Mouse (Mus musculus) intestine, embryonic 16.5 days (tissue): ENCODE data around the gene Lrp4. TPM values are rescaled to one million over a fixed set of nuclear protein-coding genes. Genes with fewer than 3 reads are reported as not detected.

Source experiments
- ATAC-seq: fragments of 200-750 bp; cut with Nextera tagmentation; 2 replicates; pipeline ENCODE4 v1.8.0; 2017; ENCODE audit warnings: moderate TSS enrichment, moderate library complexity
- H3K27ac ChIP-seq: fragments of 300-500 bp; sonication (generic); 2 replicates; pipeline ENCODE4 v1.5.1; 2014; ENCODE audit warnings: mild to moderate bottlenecking, low read length
- H3K27me3 ChIP-seq: fragments of 300-500 bp; sonication (generic); replicated peaks from 2 replicates; pipeline ENCODE4 v1.6.1; 2014; ENCODE audit warnings: low read length, control low read depth, mixed read lengths; ENCODE audit not compliant: control insufficient read depth, insufficient read depth
- H3K36me3 ChIP-seq: fragments of 300-500 bp; sonication (generic); 2 replicates; pipeline ENCODE4 v1.6.1; 2014; ENCODE audit warnings: low read length, control low read depth; ENCODE audit not compliant: control insufficient read depth, insufficient read depth
- H3K4me1 ChIP-seq: fragments of 300-500 bp; sonication (generic); 2 replicates; pipeline ENCODE4 v1.6.1; 2014; ENCODE audit warnings: low read length, control low read depth, mixed read lengths; ENCODE audit not compliant: control insufficient read depth, insufficient read depth
- H3K4me2 ChIP-seq: fragments of 300-500 bp; sonication (generic); 2 replicates; pipeline ENCODE4 v1.6.1; 2014; ENCODE audit warnings: low read depth, low read length, control low read depth
- H3K4me3 ChIP-seq: fragments of 300-500 bp; sonication (generic); 2 replicates; pipeline ENCODE4 v1.5.1; 2014; ENCODE audit warnings: mild to moderate bottlenecking, low read length
- H3K9ac ChIP-seq: fragments of 300-500 bp; sonication (generic); 2 replicates; pipeline ENCODE4 v1.6.1; 2014; ENCODE audit warnings: low read depth, low read length
- H3K9me3 ChIP-seq: fragments of 300-500 bp; sonication (generic); 2 replicates; pipeline ENCODE4 v1.6.1; 2016; ENCODE audit warnings: low read length, control low read depth; ENCODE audit not compliant: control insufficient read depth
- WGBS: fragments of 180-500 bp; shearing (Covaris S2); extraction: QIAGEN DNeasy Blood & Tissue Kit; methylation state at CpG from one replicate; pipeline ENCODE4 v1.1.7; 2014; 5-methylcytosine and 5-hydroxymethylcytosine counted together
- polyA plus RNA-seq: library from polyadenylated mRNA; unstranded; fragments of >200 nt; fragmentation: Nextera tagmentation; extraction: Ambion mirVana; gene quantifications from 2 replicates; pipeline ENCODE4 v1.2.1, GENCODE M21; 2015

Gene Lrp4
- polyA plus RNA-seq, 1 experiment from 2014 or later = 8.3 TPM

GRCm38 (mm10) chr2:91444286-91444892 lies 12.9 kb upstream of the Lrp4 start, which contains the start of gene 1110051M20Rik:
Gene 1110051M20Rik, minus strand, starts transcription at chr2:91444704.
- H3K27me3 ChIP-seq = no peaks in the 10 kb centered on the region
- H3K9ac ChIP-seq = peak within 1 kb of the TSS; percentile 61
- H3K27ac ChIP-seq = peak within 1 kb of the TSS; percentile 50; the same call in 1 of the 2 replicates
- no peaks in the 10 kb centered on the region for H3K36me3 ChIP-seq
- 1% methylated on average over 19 of the region's 19 CpGs for WGBS
- ATAC-seq = peak; percentile 86
- peak within 1 kb of the TSS; percentile 72 for H3K4me2 ChIP-seq
- H3K4me1 ChIP-seq = 0 out of 2 replicates have a peak, but pooled peaks cover 3% of the 10 kb centered on the region
- H3K9me3 ChIP-seq = no peaks in the 10 kb centered on the region
- H3K4me3 ChIP-seq = peak within 1 kb of the TSS; percentile 72

- H3K4me3 ChIP-seq = no peak overlapping the region
- no peak overlapping the region for H3K9ac ChIP-seq
- 57% methylated on average over 1 of the region's 1 CpGs for WGBS
- peak overlapping the region; percentile 57 for H3K27ac ChIP-seq
- no peaks in the 10 kb centered on the region for H3K36me3 ChIP-seq
- no peaks in the 10 kb centered on the region for H3K27me3 ChIP-seq
- H3K4me1 ChIP-seq = peaks cover 6% of the 10 kb centered on the region
- H3K9me3 ChIP-seq = no peaks in the 10 kb centered on the region
- H3K4me2 ChIP-seq = no peak overlapping the region
- peak; percentile 62 for ATAC-seq
Measured at GRCm38 (mm10) chr2:91449662-91450061, 7.6 kb upstream of the Lrp4 start.

GRCm38 (mm10) chr2:91450316-91450715 lies 7.0 kb upstream of the Lrp4 start:
- Histone ChIP-seq H3K36me3 (no peaks in the 10 kb centered on the region), H3K4me1 (peaks cover 6% of the 10 kb centered on the region), H3K9me3 (no peaks in the 10 kb centered on the region), H3K4me2 (no peak overlapping the region), H3K27ac (peak overlapping the region; percentile 57; the same call in 1 of the 2 replicates), H3K27me3 (no peaks in the 10 kb centered on the region), H3K4me3 (no peak overlapping the region), H3K9ac (no peak overlapping the region)
- WGBS = 43% methylated on average over 9 of the region's 9 CpGs
- ATAC-seq = peak; percentile 19

GRCm38 (mm10) chr2:91452658-91453057 lies 4.7 kb upstream of the Lrp4 start:
- WGBS = 24% methylated on average over 8 of the region's 8 CpGs
- H3K9me3 ChIP-seq = no peaks in the 10 kb centered on the region
- H3K27me3 ChIP-seq = no peaks in the 10 kb centered on the region
- peaks cover 12% of the 10 kb centered on the region for H3K4me1 ChIP-seq
- H3K27ac ChIP-seq = peak overlapping the region; percentile 81
- peak overlapping the region; percentile 47 for H3K4me2 ChIP-seq
- peak overlapping the region; percentile 27 for H3K4me3 ChIP-seq
- ATAC-seq = peak; percentile 85
- H3K36me3 ChIP-seq = no peaks in the 10 kb centered on the region
- H3K9ac ChIP-seq = peak overlapping the region; percentile 43; the same call in 1 of the 2 replicates

GRCm38 (mm10) chr2:91453231-91454075 lies 3.9 kb upstream of the Lrp4 start:
- no peak overlapping the region for H3K4me3 ChIP-seq
- no peaks in the 10 kb centered on the region for H3K9me3 ChIP-seq
- 57% methylated on average over 9 of the region's 9 CpGs for WGBS
- peaks cover 12% of the 10 kb centered on the region for H3K4me1 ChIP-seq
- no peak for ATAC-seq
- H3K27ac ChIP-seq = peak overlapping the region; percentile 81
- H3K27me3 ChIP-seq = no peaks in the 10 kb centered on the region
- peak overlapping the region; percentile 44 for H3K4me2 ChIP-seq
- no peak overlapping the region for H3K9ac ChIP-seq
- H3K36me3 ChIP-seq = no peaks in the 10 kb centered on the region

GRCm38 (mm10) chr2:91454434-91454833 lies 2.9 kb upstream of the Lrp4 start:
- Histone ChIP-seq H3K9me3 (no peaks in the 10 kb centered on the region), H3K27ac (no peak overlapping the region), H3K27me3 (no peaks in the 10 kb centered on the region), H3K4me3 (no peak overlapping the region), H3K9ac (no peak overlapping the region), H3K4me2 (no peak overlapping the region), H3K36me3 (no peaks in the 10 kb centered on the region), H3K4me1 (peaks cover 12% of the 10 kb centered on the region)
- 83% methylated on average over 3 of the region's 3 CpGs for WGBS
- no peak for ATAC-seq

GRCm38 (mm10) chr2:91455826-91456225 lies 1.5 kb upstream of the Lrp4 start:
- no peak for ATAC-seq

GRCm38 (mm10) chr2:91456491-91457100 lies 715 bp upstream of the Lrp4 start:
- peak overlapping the region; percentile 93 for H3K27ac ChIP-seq
- ATAC-seq = no peak

More at GRCm38 (mm10) chr2:91455826-91456225, 1.5 kb upstream of the Lrp4 start:
- H3K27ac ChIP-seq = no peak overlapping the region
- H3K9ac ChIP-seq = no peak overlapping the region
- H3K36me3 ChIP-seq = no peaks in the 10 kb centered on the region; the same call in 1 of the 2 replicates
- H3K4me2 ChIP-seq = no peak overlapping the region
- no peaks in the 10 kb centered on the region for H3K27me3 ChIP-seq
- no peak overlapping the region for H3K4me3 ChIP-seq
- 5% methylated on average over 4 of the region's 4 CpGs for WGBS
- no peaks in the 10 kb centered on the region for H3K9me3 ChIP-seq
- H3K4me1 ChIP-seq = peaks cover 13% of the 10 kb centered on the region

GRCm38 (mm10) chr2:91457656-91458251 lies 443 bp downstream of the Lrp4 start:
- peak; percentile 40 for ATAC-seq
- Histone ChIP-seq H3K27me3 (no peaks in the 10 kb centered on the region), H3K36me3 (no peaks in the 10 kb centered on the region; the same call in 1 of the 2 replicates), H3K4me2 (peak overlapping the region; percentile 82), H3K9me3 (no peaks in the 10 kb centered on the region), H3K9ac (peak overlapping the region; percentile 90), H3K4me3 (peak overlapping the region; percentile 79), H3K27ac (peak overlapping the region; percentile 93), H3K4me1 (peaks cover 26% of the 10 kb centered on the region)
- WGBS = under 1% methylated on average over 35 of the region's 45 CpGs

More at GRCm38 (mm10) chr2:91456491-91457100, 715 bp upstream of the Lrp4 start:
- peak overlapping the region; percentile 82 for H3K4me2 ChIP-seq
- no peaks in the 10 kb centered on the region for H3K9me3 ChIP-seq
- H3K4me1 ChIP-seq = peaks cover 21% of the 10 kb centered on the region
- H3K4me3 ChIP-seq = peak overlapping the region; percentile 79
- peak overlapping the region; percentile 90 for H3K9ac ChIP-seq
- WGBS = 45% methylated on average over 9 of the region's 9 CpGs
- no peaks in the 10 kb centered on the region; the same call in 1 of the 2 replicates for H3K36me3 ChIP-seq
- H3K27me3 ChIP-seq = no peaks in the 10 kb centered on the region
